Mouse (Mus musculus): ENCODE measurements around the gene Hist1h4c. TPM values are rescaled to one million over a fixed set of nuclear protein-coding genes. Genes with fewer than 3 reads are reported as not detected.
"Not testable (repeated sequence)": the region's sequence is repeated elsewhere in the genome, so short reads cannot be mapped to it uniquely, and the experiment has no call there.

The Hist1h4c gene
- polyA plus RNA-seq, 1 experiment from 2014 or later, result 2.3 TPM

DNA sequence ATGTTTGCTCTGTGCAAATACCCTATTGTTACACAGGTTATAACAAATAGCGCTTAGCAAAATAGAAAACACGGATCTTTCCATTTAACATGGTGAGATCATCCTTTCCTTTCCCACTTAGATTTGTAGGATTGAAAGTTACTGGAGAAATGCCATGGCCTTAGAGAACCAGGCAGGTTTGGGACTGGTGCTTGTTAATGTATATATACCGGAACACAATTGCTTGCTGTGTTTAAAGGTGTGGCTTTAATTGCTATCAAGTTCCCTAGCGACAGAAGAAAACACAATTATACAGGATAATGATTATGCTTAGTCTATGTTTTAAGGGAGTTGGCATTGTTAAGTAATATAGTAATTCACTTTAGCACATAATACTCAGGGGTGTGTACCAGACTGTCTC lies 11.1 kb downstream of the Hist1h4c start:
- H3K4me2 ChIP-seq, result no peak overlapping the region
- H3K27ac ChIP-seq (replicated peaks), result no peak overlapping the region
- no peak overlapping the region for H3K4me3 ChIP-seq
- no peaks in the 10 kb centered on the region for H3K9me3 ChIP-seq
- H3K27me3 ChIP-seq, result no peaks in the 10 kb centered on the region
- 86% methylated on average over 4 of the region's 4 CpGs for WGBS
- no peak overlapping the region for H3K9ac ChIP-seq
- no peaks in the 10 kb centered on the region for H3K36me3 ChIP-seq
- no peak for ATAC-seq (ENCODE audit: low FRiP score, low read depth)
- H3K4me1 ChIP-seq (replicated peaks), result peaks cover 26% of the 10 kb centered on the region

DNA sequence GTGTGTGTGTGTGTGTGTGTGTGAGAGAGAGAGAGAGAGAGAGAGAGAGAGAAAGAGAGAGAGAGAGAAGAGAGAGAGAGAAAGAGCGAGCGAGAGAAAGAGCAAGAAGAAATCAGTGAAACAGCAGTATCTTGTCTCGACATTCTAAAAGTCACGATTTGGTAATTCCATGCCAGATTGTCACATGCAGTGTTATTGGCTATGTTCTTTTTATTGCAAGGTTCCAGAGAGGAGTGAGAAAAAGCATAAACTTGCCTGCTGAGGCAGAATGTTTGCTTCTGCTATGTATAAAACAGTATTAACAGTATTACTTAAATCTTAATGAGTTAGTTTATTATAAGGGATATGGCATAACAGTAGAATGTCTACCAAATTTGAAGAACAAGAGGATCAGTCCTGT lies 12.3 kb downstream of the Hist1h4c start:
- WGBS, result 44% methylated on average over 4 of the region's 4 CpGs
- Histone ChIP-seq H3K27me3 (no peaks in the 10 kb centered on the region), H3K4me1 (replicated peaks) (peaks cover 26% of the 10 kb centered on the region)

DNA sequence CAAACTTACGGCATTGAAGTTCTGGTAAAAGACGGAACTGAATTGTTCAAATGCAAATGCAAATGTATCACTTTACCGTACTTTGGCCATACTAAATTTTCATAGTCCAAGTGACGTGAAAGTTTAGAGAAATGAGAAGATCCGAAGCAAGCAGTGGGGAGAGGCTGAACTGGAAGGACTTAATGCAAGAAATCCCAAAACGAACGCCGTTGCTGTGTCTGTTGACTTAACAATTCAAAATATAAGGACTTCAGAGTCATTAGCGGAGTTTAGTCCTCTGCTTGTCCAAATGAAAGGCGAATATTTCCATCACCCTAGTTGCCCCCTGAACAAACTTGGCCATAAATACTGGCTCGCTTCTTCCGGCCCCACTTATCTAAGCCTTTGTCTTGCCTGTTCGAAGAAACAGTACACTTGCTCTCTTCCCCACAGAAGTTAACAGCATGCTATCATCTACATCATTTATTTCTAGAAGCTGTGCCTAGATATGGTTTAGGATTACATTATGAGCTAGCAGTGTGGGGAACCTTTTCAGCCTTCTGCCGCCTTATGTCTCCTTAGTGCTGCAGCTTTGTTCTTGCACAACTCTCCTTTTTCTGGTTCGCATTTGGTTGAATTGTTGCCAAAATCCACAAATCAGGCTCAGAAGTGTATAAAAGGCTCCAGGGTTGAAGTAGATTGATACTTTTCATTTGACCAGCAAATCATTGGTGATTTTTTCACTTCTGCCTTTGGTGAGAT lies 13.0 kb downstream of the Hist1h4c start:
- no peaks in the 10 kb centered on the region for H3K36me3 ChIP-seq
- peak overlapping the region; percentile 43 for H3K4me3 ChIP-seq
- peak overlapping the region; percentile 48 for H3K9ac ChIP-seq
- H3K27ac ChIP-seq (replicated peaks), result peak overlapping the region; percentile 89
- ATAC-seq (ENCODE audit: low FRiP score, low read depth), result no peak
- H3K4me2 ChIP-seq, result peak overlapping the region; percentile 60
- peaks cover 26% of the 10 kb centered on the region for H3K4me1 ChIP-seq (replicated peaks)
- no peaks in the 10 kb centered on the region for H3K9me3 ChIP-seq
- H3K27me3 ChIP-seq, result no peaks in the 10 kb centered on the region
- WGBS, result 7% methylated on average over 15 of the region's 15 CpGs

More for the DNA sequence above, 12.3 kb downstream of the Hist1h4c start:
- Histone ChIP-seq H3K9ac (peak overlapping the region; percentile 48), H3K36me3 (no peaks in the 10 kb centered on the region), H3K4me3 (peak overlapping the region; percentile 43), H3K27ac (replicated peaks) (no peak overlapping the region; the same call in 1 of the 2 replicates), H3K4me2 (peak overlapping the region; percentile 60), H3K9me3 (no peaks in the 10 kb centered on the region)
- ATAC-seq (ENCODE audit: low FRiP score, low read depth), result no peak

GRCm38 (mm10) chr13:23684295-23684945 lies 13.8 kb downstream of the Hist1h4c start:
- H3K36me3 ChIP-seq, H3K9me3 ChIP-seq, H3K27me3 ChIP-seq: not testable (repeated sequence)
- H3K27ac ChIP-seq (replicated peaks), result peak overlapping the region; percentile 90
- H3K4me3 ChIP-seq, result peak overlapping the region; percentile 43
- H3K9ac ChIP-seq, result peak overlapping the region; percentile 48
- H3K4me1 ChIP-seq (replicated peaks), result peaks cover 26% of the 10 kb centered on the region
- peak overlapping the region; percentile 60 for H3K4me2 ChIP-seq
- peak; percentile 12; the same call in 1 of the 2 replicates for ATAC-seq (ENCODE audit: low FRiP score, low read depth)
- WGBS, result 0% methylated on average over 16 of the region's 37 CpGs

DNA sequence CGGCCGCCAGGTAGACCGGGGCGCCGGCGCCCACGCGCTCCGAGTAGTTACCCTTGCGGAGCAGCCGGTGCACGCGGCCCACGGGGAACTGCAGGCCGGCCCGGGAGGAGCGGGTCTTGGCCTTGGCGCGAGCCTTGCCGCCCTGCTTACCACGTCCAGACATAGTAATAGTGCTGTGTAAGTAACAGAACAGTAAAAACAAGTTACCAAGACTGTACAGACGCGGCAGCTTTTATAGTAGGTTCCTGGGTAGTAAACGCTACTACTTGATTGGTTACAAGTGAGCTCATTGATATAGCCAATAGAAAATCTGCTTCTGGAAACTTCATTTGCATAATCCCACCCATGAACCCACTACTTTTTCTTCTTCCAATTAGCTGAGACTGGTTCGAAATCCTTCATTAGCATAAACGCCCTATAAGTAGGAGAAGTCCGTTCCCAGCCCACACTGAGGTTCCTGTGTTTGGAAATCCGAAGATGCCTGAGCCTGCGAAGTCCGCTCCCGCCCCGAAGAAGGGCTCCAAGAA lies 14.4 kb downstream of the Hist1h4c start, which contains the start of the genes Hist1h2ac and Hist1h2bc:
TSS of gene Hist1h2ac (minus strand) at position 194 of the 527 bp plus-strand sequence.
TSS of gene Hist1h2bc (plus strand) at position 445 of the 527 bp plus-strand sequence.
- peak; percentile 99 for ATAC-seq (ENCODE audit: low FRiP score, low read depth)
- H3K27me3 ChIP-seq, result no peaks in the 10 kb centered on the region
- H3K4me3 ChIP-seq, result peak within 1 kb of the TSS; percentile 43
- peaks cover 26% of the 10 kb centered on the region for H3K4me1 ChIP-seq (replicated peaks)
- H3K27ac ChIP-seq (replicated peaks), result peak within 1 kb of the TSS; percentile 90
- no peaks in the 10 kb centered on the region for H3K9me3 ChIP-seq
- peak within 1 kb of the TSS; percentile 60 for H3K4me2 ChIP-seq
- WGBS, result under 1% methylated on average over 32 of the region's 32 CpGs
- peak within 1 kb of the TSS; percentile 50 for H3K9ac ChIP-seq
- no peaks in the 10 kb centered on the region for H3K36me3 ChIP-seq

GRCm38 (mm10) chr13:23682947-23683754 lies 15.1 kb downstream of the Hist1h4c start:
- ATAC-seq (ENCODE audit: low FRiP score, low read depth), result peak; percentile 2; the same call in 1 of the 2 replicates
- peaks cover 26% of the 10 kb centered on the region for H3K4me1 ChIP-seq (replicated peaks)
- not testable (repeated sequence) for H3K36me3 ChIP-seq, H3K9me3 ChIP-seq, H3K27me3 ChIP-seq
- H3K27ac ChIP-seq (replicated peaks), result peak overlapping the region; percentile 90
- peak overlapping the region; percentile 60 for H3K4me2 ChIP-seq
- peak overlapping the region; percentile 50 for H3K9ac ChIP-seq
- 9% methylated on average over 18 of the region's 30 CpGs for WGBS
- H3K4me3 ChIP-seq, result peak overlapping the region; percentile 43

DNA sequence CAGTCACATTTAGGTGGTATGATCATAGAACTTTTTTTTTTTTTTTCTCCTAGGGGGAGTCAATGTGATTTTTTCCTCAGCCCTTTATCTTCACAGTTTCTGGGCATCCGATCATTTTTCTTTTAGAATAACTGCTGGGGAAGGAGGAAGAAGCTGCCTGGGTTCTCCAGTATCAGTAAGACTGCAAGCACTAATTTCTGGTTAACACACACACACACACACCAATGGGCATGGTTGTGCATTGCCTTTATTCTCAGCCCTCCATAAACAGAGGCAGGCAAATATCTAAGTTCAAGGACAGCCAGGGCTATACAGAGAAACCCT lies 15.7 kb downstream of the Hist1h4c start:
- Histone ChIP-seq H3K27me3 (no peaks in the 10 kb centered on the region), H3K4me1 (replicated peaks) (peaks cover 26% of the 10 kb centered on the region), H3K4me3 (peak overlapping the region; percentile 43; the same call in 1 of the 2 replicates), H3K9ac (peak overlapping the region; percentile 50; the same call in 1 of the 2 replicates), H3K36me3 (no peaks in the 10 kb centered on the region), H3K27ac (replicated peaks) (peak overlapping the region; percentile 90; the same call in 1 of the 2 replicates), H3K9me3 (no peaks in the 10 kb centered on the region), H3K4me2 (peak overlapping the region; percentile 60)
- 58% methylated on average over 1 of the region's 1 CpGs for WGBS
- ATAC-seq (ENCODE audit: low FRiP score, low read depth), result no peak

- peaks cover 26% of the 10 kb centered on the region for H3K4me1 ChIP-seq (replicated peaks)
- no peak for ATAC-seq (ENCODE audit: low FRiP score, low read depth)
- no peak overlapping the region for H3K27ac ChIP-seq (replicated peaks)
- 90% methylated on average over 6 of the region's 6 CpGs for WGBS
- no peaks in the 10 kb centered on the region for H3K36me3 ChIP-seq
- H3K9ac ChIP-seq, result no peak overlapping the region
- no peaks in the 10 kb centered on the region for H3K9me3 ChIP-seq
- no peak overlapping the region for H3K4me2 ChIP-seq
- H3K4me3 ChIP-seq, result no peak overlapping the region
- no peaks in the 10 kb centered on the region for H3K27me3 ChIP-seq
Observed at GRCm38 (mm10) chr13:23681990-23682582, 16.2 kb downstream of the Hist1h4c start.

- H3K9me3 ChIP-seq, result no peaks in the 10 kb centered on the region
- no peak overlapping the region for H3K4me2 ChIP-seq
- no peak overlapping the region for H3K27ac ChIP-seq (replicated peaks)
- WGBS, result 67% methylated on average over 3 of the region's 3 CpGs
- no peak for ATAC-seq (ENCODE audit: low FRiP score, low read depth)
- H3K27me3 ChIP-seq, result no peaks in the 10 kb centered on the region
- H3K4me3 ChIP-seq, result no peak overlapping the region
- no peaks in the 10 kb centered on the region for H3K36me3 ChIP-seq
- no peaks in the 10 kb centered on the region for H3K4me1 ChIP-seq (replicated peaks)
- H3K9ac ChIP-seq, result no peak overlapping the region
Observed at GRCm38 (mm10) chr13:23662536-23662935, 35.7 kb downstream of the Hist1h4c start.

DNA sequence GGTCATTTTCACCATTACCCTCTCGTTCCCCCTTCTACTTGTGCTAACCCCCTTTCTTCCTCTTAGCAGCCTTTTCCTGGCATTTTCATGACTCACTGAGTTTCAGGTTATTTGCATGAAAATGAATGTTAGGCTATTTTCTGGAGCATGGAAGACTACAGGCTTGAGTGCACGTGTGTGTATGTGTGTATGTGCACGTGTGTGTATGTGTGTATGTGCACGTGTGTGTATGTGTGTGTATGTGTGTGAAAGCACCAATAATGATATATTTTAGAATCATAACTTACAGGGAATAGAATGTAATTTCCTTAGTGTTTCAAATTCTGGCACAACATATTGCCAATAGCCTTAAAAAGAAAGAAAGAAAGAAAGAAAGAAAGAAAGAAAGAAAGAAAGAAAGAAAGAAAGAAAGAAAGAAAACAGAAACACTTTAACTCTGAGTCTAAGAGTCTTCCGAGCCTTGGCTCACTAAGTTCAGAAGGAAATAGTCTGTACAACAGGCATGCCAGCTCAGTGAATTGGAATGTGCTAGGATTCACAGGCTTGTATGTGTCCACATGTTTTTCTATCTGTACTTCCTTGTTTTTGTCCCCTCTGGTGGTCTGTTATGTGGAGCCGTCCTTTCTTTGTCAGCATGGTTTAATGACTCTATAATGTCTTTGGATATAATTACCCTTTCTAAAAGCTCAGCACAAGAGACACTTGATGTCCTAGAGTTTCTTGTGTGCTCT lies 38.5 kb downstream of the Hist1h4c start:
- no peak overlapping the region for H3K27ac ChIP-seq (replicated peaks)
- WGBS, result 76% methylated on average over 6 of the region's 6 CpGs
- H3K36me3 ChIP-seq, result no peaks in the 10 kb centered on the region
- H3K4me2 ChIP-seq, result no peak overlapping the region
- H3K9ac ChIP-seq, result no peak overlapping the region
- no peaks in the 10 kb centered on the region for H3K27me3 ChIP-seq
- ATAC-seq (ENCODE audit: low FRiP score, low read depth), result no peak
- H3K4me1 ChIP-seq (replicated peaks), result no peaks in the 10 kb centered on the region
- H3K9me3 ChIP-seq, result no peaks in the 10 kb centered on the region
- no peak overlapping the region for H3K4me3 ChIP-seq

Data from hindbrain, embryonic 15.5 days (tissue).